Comparison of ENCODE assay signal across 20 mouse cellular contexts in the genomic region with DNA sequence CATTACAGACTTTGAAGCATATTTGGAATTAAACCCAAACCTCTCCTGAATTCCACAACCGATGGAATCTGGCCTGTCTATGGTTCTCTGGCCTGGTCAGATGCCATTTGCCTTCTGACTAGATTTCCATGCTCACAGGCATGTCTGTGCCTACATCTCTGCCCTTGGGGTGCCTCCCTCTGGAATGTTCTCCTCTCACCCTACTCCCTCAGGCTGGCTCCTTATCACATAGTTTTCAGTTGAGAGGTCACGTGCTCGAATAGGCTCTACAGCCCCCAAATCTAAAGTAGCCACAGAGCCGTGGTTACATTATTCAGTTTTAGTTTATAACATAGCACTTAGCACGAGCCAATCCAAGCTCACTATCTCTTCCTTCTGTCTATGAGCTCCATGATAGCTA. TPM values are rescaled to one million over a fixed set of nuclear protein-coding genes. Genes with fewer than 3 reads are reported as not detected.
DNase-seq lines count a peak whose midpoint lies in the region; ATAC-seq and TF ChIP-seq lines count a peak whose summit lies in the region.
"Had no signal": no experiment of that assay in that cellular context is flagged by ENCODE, and none has a peak within 500 bp of the region (broad histone marks: within the 10 kb centered on the region; RNA-seq: fewer than 3 reads in every experiment).

No protein-coding gene starts in this region.

- no peak overlapping the region for H3K4me3 ChIP-seq in heart, embryonic 11.5 days (ENCODE audit: low read depth, low read length)
- H3K4me3 ChIP-seq in heart, postnatal 0 days (ENCODE audit: low read depth, low read length) = no peak overlapping the region
- H3K4me3 ChIP-seq in olfactory bulb, adult 2 months (ENCODE audit: insufficient read depth, low read depth, low read length) = no peak overlapping the region
- H3K4me3 ChIP-seq: forebrain, embryonic 13.5 days; neural tube, embryonic 13.5 days had no signal

- TF ChIP-seq EP300 in heart, postnatal 0 days (IDR thresholded peaks at IDR 0.05; ENCODE audit: low read depth) = peak; percentile 42; the same call in 1 of the 2 replicates

- H3K27me3 ChIP-seq in heart, embryonic 11.5 days (ENCODE audit: control insufficient read depth, insufficient read depth, low read length) = no peaks in the 10 kb centered on the region
- H3K27me3 ChIP-seq in heart, postnatal 0 days (ENCODE audit: control insufficient read depth, insufficient read depth, low read length) = no peaks in the 10 kb centered on the region
- H3K27me3 ChIP-seq: CH12.LX; neural tube, embryonic 13.5 days had no signal

- WGBS in heart, embryonic 11.5 days (ENCODE audit: insufficient replicate concordance) = 42% methylated on average over 5 of the region's 5 CpGs
- WGBS in heart, postnatal 0 days = 21% methylated on average over 5 of the region's 5 CpGs
- WGBS in olfactory bulb, adult 2 months = 72% methylated on average over 5 of the region's 5 CpGs

- H3K27ac ChIP-seq in heart, embryonic 11.5 days (ENCODE audit: low read depth, low read length) = 0 out of 2 replicates have a peak overlapping the region, but pooled peaks have one; percentile 35
- H3K27ac ChIP-seq in heart, postnatal 0 days (ENCODE audit: low read depth) = peak overlapping the region; percentile 35
- H3K27ac ChIP-seq in olfactory bulb, adult 2 months (ENCODE audit: insufficient read depth, low read depth, low read length) = peak overlapping the region; percentile 62
- H3K27ac ChIP-seq: forebrain, embryonic 13.5 days; neural tube, embryonic 13.5 days had no signal

- intact Hi-C loops in heart, postnatal 25 days (cut with DNase I) = no loop called here

- no peak for DNase-seq in heart, postnatal 25 days (ENCODE audit: low spot score)
- peak; percentile 13 for DNase-seq in kidney, postnatal 14 days
- DNase-seq in kidney, postnatal 10 days = no peak
- peak; percentile 39 for DNase-seq in heart, postnatal 0 days (ENCODE audit: low spot score)
- DNase-seq: adrenal gland, adult 2 months; cerebellum, adult 9-10 months; gastrocnemius, postnatal 10 days; kidney, adult 11 months; layer of hippocampus, postnatal 36 days; left cerebral cortex, postnatal 4 days; liver; midbrain, embryonic 14.5 days; thymus, postnatal 14 days had no signal

- H3K4me2 ChIP-seq in heart, embryonic 11.5 days = peak overlapping the region; percentile 4
- H3K4me2 ChIP-seq in heart, postnatal 0 days (ENCODE audit: low read depth, low read length) = no peak overlapping the region
- H3K4me2 ChIP-seq: forebrain, embryonic 13.5 days; neural tube, embryonic 13.5 days had no signal

- no peak for TF ChIP-seq CTCF in heart, postnatal 0 days (IDR thresholded peaks at IDR 0.05; ENCODE audit: low read depth)
- TF ChIP-seq CTCF in olfactory bulb, adult 2 months (IDR thresholded peaks at IDR 0.05; ENCODE audit: insufficient read depth, low read depth, low read length) = no peak

- peaks cover 10% of the 10 kb centered on the region for H3K4me1 ChIP-seq in heart, embryonic 11.5 days (ENCODE audit: control insufficient read depth, insufficient read depth, low read length)
- peaks cover 23% of the 10 kb centered on the region for H3K4me1 ChIP-seq in heart, postnatal 0 days (ENCODE audit: control insufficient read depth, insufficient read depth)
- peaks cover 20% of the 10 kb centered on the region for H3K4me1 ChIP-seq in olfactory bulb, adult 2 months (ENCODE audit: control insufficient read depth, insufficient read depth, low read length)
- H3K4me1 ChIP-seq: forebrain, embryonic 13.5 days had no signal

- no peak overlapping the region for H3K9ac ChIP-seq in heart, embryonic 11.5 days (ENCODE audit: low read depth, low read length)
- no peak overlapping the region for H3K9ac ChIP-seq in heart, postnatal 0 days (replicated peaks; ENCODE audit: low read depth, low read length)
- H3K9ac ChIP-seq: forebrain, embryonic 13.5 days; neural tube, embryonic 13.5 days had no signal

- ATAC-seq in heart, embryonic 11.5 days (replicated peaks; ENCODE audit: insufficient number of reproducible peaks, low FRiP score, low TSS enrichment) = no peak
- peak; percentile 88 for ATAC-seq in heart, postnatal 0 days (ENCODE audit: insufficient read depth, low read depth)
- ATAC-seq in CD4-positive, CD25-positive, alpha-beta regulatory T cell, adult 4 months = no peak
- ATAC-seq: forebrain, embryonic 13.5 days; hindbrain, embryonic 16.5 days had no signal

- no peaks in the 10 kb centered on the region for H3K36me3 ChIP-seq in heart, embryonic 11.5 days (ENCODE audit: control insufficient read depth, insufficient read depth, low read length)
- H3K36me3 ChIP-seq in heart, postnatal 0 days (replicated peaks; ENCODE audit: control insufficient read depth, insufficient read depth, low read length) = no peaks in the 10 kb centered on the region
- H3K36me3 ChIP-seq: neural tube, embryonic 13.5 days had no signal

- no peaks in the 10 kb centered on the region for H3K9me3 ChIP-seq in heart, embryonic 11.5 days (replicated peaks; ENCODE audit: control insufficient read depth, low read length)
- H3K9me3 ChIP-seq in heart, postnatal 0 days (replicated peaks; ENCODE audit: control insufficient read depth, low read length) = no peaks in the 10 kb centered on the region
- H3K9me3 ChIP-seq: forebrain, embryonic 13.5 days; neural tube, embryonic 13.5 days had no signal

- TF ChIP-seq POLR2A in olfactory bulb, adult 2 months (IDR thresholded peaks at IDR 0.05; ENCODE audit: insufficient read depth, low read depth, low read length) = no peak

RNA-seq across cellular contexts. Expression of a gene that starts 13.7 kb away (rescaled TPM):
- 0.62 TPM in 2 replicates for polyA plus RNA-seq in heart, embryonic 11.5 days (2014; fragmentation: Nextera tagmentation; extraction: Ambion mirVana)
- under 1 TPM; 0.39 to 0.45 TPM for total RNA-seq in heart, postnatal 25 days (2021)
- total RNA-seq in heart, postnatal 0 days (2014; rRNA removed; ENCODE audit: low replicate concordance) = 0.15 and 0.53 TPM in 2 replicates
- 0.18 and 0.33 TPM in 2 replicates for polyA plus RNA-seq in heart, postnatal 0 days (2015; fragmentation: Nextera tagmentation; extraction: Ambion mirVana)
- polyA plus RNA-seq in olfactory bulb, adult 2 months (2012; ENCODE audit: insufficient read depth, insufficient read length, low replicate concordance, missing spikeins) = 285 TPM in 1 of 2 replicates, not detected in the other
- polyA plus RNA-seq in CD4-positive, CD25-positive, alpha-beta regulatory T cell, adult 4 months (2017; shearing (Covaris generic)) = under 1 TPM; 0.30 to 0.73 TPM

RNA-seq across cellular contexts. Expression of a gene that starts 42.9 kb away (rescaled TPM):
- polyA plus RNA-seq in heart, embryonic 11.5 days (2014; fragmentation: Nextera tagmentation; extraction: Ambion mirVana) = 58.9 and 61.9 TPM in 2 replicates
- total RNA-seq in heart, postnatal 25 days (2021) = 10 to 100 TPM; 28.5 to 31.3 TPM
- total RNA-seq in heart, postnatal 0 days (2014; rRNA removed; ENCODE audit: low replicate concordance) = 111 and 142 TPM in 2 replicates
- polyA plus RNA-seq in heart, postnatal 0 days (2015; fragmentation: Nextera tagmentation; extraction: Ambion mirVana) = 72.9 and 74.8 TPM in 2 replicates
- 349 TPM in 1 of 2 replicates, not detected in the other for polyA plus RNA-seq in olfactory bulb, adult 2 months (2012; ENCODE audit: insufficient read depth, insufficient read length, low replicate concordance, missing spikeins)
- polyA plus RNA-seq in CD4-positive, CD25-positive, alpha-beta regulatory T cell, adult 4 months (2017; shearing (Covaris generic)) = 100 to 1,000 TPM in 1 of 2 experiments, 10 to 100 TPM in 1; 83.6 to 102 TPM

Comparison
In these comparisons a context has a peak if more than half of its experiments do, and no peak if none do; other contexts are left out.
1. DNase-seq: peak in kidney, postnatal 14 days (single experiment) and heart, postnatal 0 days (single experiment); none in heart, postnatal 25 days (single experiment) and kidney, postnatal 10 days (single experiment).
2. RNA of a gene that starts 13.7 kb away (polyA plus RNA-seq): 285 TPM in olfactory bulb, adult 2 months; 0.30 to 0.73 TPM in CD4-positive, CD25-positive, alpha-beta regulatory T cell, adult 4 months, 0.62 TPM in heart, embryonic 11.5 days and 0.18 to 0.33 TPM in heart, postnatal 0 days; every median in the first group is over 10 times any median in the second.
3. Peak in every context shown above with its lines, with median percentiles within 50 percentile points of each other: H3K27ac ChIP-seq.